8 mouse cellular contexts compared by ENCODE assay signal in genomic region chr3:65863762-65864377, GRCm38 (mm10).
DNase-seq lines count a peak whose midpoint lies in the region; ATAC-seq and TF ChIP-seq lines count a peak whose summit lies in the region.

No protein-coding gene starts in this region.

- H3K4me1 ChIP-seq in CH12.LX (ENCODE audit: control insufficient read depth in 1 of 2, insufficient read depth in 2 of 2), result peaks cover 2 to 12% of the 10 kb centered on the region in 2 experiments; a peak in 3 of 4 replicates
- peaks cover 36% of the 10 kb centered on the region for H3K4me1 ChIP-seq in forebrain, embryonic 15.5 days
- peaks cover 24% of the 10 kb centered on the region for H3K4me1 ChIP-seq in kidney, embryonic 16.5 days (ENCODE audit: insufficient read depth, low read length)

- no peak for TF ChIP-seq CTCF in gastrocnemius, adult 2 months (IDR thresholded peaks at IDR 0.05)
- TF ChIP-seq CTCF in CH12.LX (conservative IDR thresholded peaks at IDR 0.05 in 1 of 2, IDR thresholded peaks at IDR 0.05 in 1 of 2; ENCODE audit: low read depth in 2 of 2, low read length in 2 of 2), result no peak

- TF ChIP-seq RAD21 in CH12.LX (IDR thresholded peaks at IDR 0.05; ENCODE audit: low read depth, low read length), result no peak

- in situ Hi-C loops in CH12.LX (cut with MboI; ENCODE audit: low pct_ligation_motif_present, low pct_unique_long_range_greater_than_20kb, low sequenced_read_pairs), result loop anchor here (25.0 kb wide), 1 partner anchor 327 kb away; the partner anchor contains the start of gene Tiparp

- H3K27ac ChIP-seq in gastrocnemius, adult 2 months, result peak overlapping the region; percentile 76
- H3K27ac ChIP-seq in CH12.LX (ENCODE audit: insufficient read depth, low read depth), result no peak overlapping the region
- no peak overlapping the region; the same call in 1 of the 2 replicates for H3K27ac ChIP-seq in forebrain, embryonic 15.5 days (replicated peaks)
- H3K27ac ChIP-seq in kidney, embryonic 16.5 days (ENCODE audit: low read length), result no peak overlapping the region

- no peaks in the 10 kb centered on the region for H3K79me2 ChIP-seq in CH12.LX (replicated peaks; ENCODE audit: control insufficient read depth, extremely low read depth, insufficient read depth, poor library complexity, severe bottlenecking)

- WGBS in forebrain, embryonic 15.5 days, result 23% methylated on average over 16 of the region's 16 CpGs
- 68% methylated on average over 16 of the region's 16 CpGs for WGBS in kidney, embryonic 16.5 days

- no peaks in the 10 kb centered on the region for H3K36me3 ChIP-seq in CH12.LX (replicated peaks in 1 of 2; ENCODE audit: control insufficient read depth in 1 of 2, insufficient read depth in 1 of 2, low read length in 1 of 2)
- no peaks in the 10 kb centered on the region for H3K36me3 ChIP-seq in forebrain, embryonic 15.5 days
- no peaks in the 10 kb centered on the region for H3K36me3 ChIP-seq in kidney, embryonic 16.5 days (ENCODE audit: insufficient read depth, low read length)

- intact Hi-C loops in gastrocnemius, adult 2 months (cut with DNase I), result loop anchor here (2.0 to 10.0 kb wide), 5 partner anchors 65 to 547 kb away; partner anchors contain the start of gene Tiparp
- intact Hi-C loops in gastrocnemius, postnatal 14 days (cut with DNase I; ENCODE audit: low total_unique reads), result loop anchor here (2.0 to 10.0 kb wide), 4 partner anchors 65 to 489 kb away; no protein-coding TSS in a partner anchor

- dilution Hi-C loops in CH12.LX (cut with MboI; ENCODE audit: extremely low pct_ligation_motif_present, extremely low pct_unique_long_range_greater_than_20kb, low sequenced_read_pairs), result no loop called here

- H3K27me3 ChIP-seq in CH12.LX (replicated peaks), result no peaks in the 10 kb centered on the region
- H3K27me3 ChIP-seq in forebrain, embryonic 15.5 days, result no peaks in the 10 kb centered on the region
- no peaks in the 10 kb centered on the region for H3K27me3 ChIP-seq in kidney, embryonic 16.5 days (ENCODE audit: insufficient read depth, low read length)

- H3K4me3 ChIP-seq in gastrocnemius, adult 2 months, result peak overlapping the region; percentile 60
- no peak overlapping the region for H3K4me3 ChIP-seq in CH12.LX (replicated peaks in 1 of 3; ENCODE audit: low read depth in 2 of 3, low read length in 2 of 3, poor library complexity in 1 of 3)
- H3K4me3 ChIP-seq in forebrain, embryonic 15.5 days, result peak overlapping the region; percentile 18
- H3K4me3 ChIP-seq in kidney, embryonic 16.5 days (ENCODE audit: low read length), result no peak overlapping the region

- H3K9me3 ChIP-seq in CH12.LX (replicated peaks; ENCODE audit: low read length), result peaks cover 9% of the 10 kb centered on the region
- H3K9me3 ChIP-seq in forebrain, embryonic 15.5 days, result no peaks in the 10 kb centered on the region
- no peaks in the 10 kb centered on the region for H3K9me3 ChIP-seq in kidney, embryonic 16.5 days (ENCODE audit: low read length)

- no peak overlapping the region for H3K9ac ChIP-seq in CH12.LX (ENCODE audit: insufficient read depth, low read depth)
- H3K9ac ChIP-seq in forebrain, embryonic 15.5 days (replicated peaks), result 0 out of 2 replicates have a peak overlapping the region, but pooled peaks have one; percentile 24
- no peak overlapping the region for H3K9ac ChIP-seq in kidney, embryonic 16.5 days (replicated peaks; ENCODE audit: low read length)

- DNase-seq in gastrocnemius, adult 2 months, result peak; percentile 50
- DNase-seq in gastrocnemius, postnatal 14 days, result no peak
- DNase-seq in CH12.LX (ENCODE audit: extremely low read depth) (no peak), adipocyte (ENCODE audit: low spot score) (no peak)
- peak; percentile 42 to 50 for DNase-seq in right cerebral cortex, postnatal 10 days (ENCODE audit: low spot score in 2 of 2)
- no peak for DNase-seq in frontal cortex, postnatal 10 days (ENCODE audit: low spot score in 2 of 2)

- TF ChIP-seq POLR2A in CH12.LX (IDR thresholded peaks at IDR 0.05; ENCODE audit: low read depth, low read length), result no peak

- TF ChIP-seq EP300 in CH12.LX (IDR thresholded peaks at IDR 0.05; ENCODE audit: low read length), result no peak

- ATAC-seq in forebrain, embryonic 15.5 days (replicated peaks), result peak; percentile 53
- no peak for ATAC-seq in kidney, embryonic 16.5 days (ENCODE audit: low FRiP score, low TSS enrichment)

- 0 out of 2 replicates have a peak overlapping the region, but pooled peaks have one; percentile 23 for H3K4me2 ChIP-seq in CH12.LX (ENCODE audit: insufficient read depth, low read depth, poor library complexity, severe bottlenecking)
- H3K4me2 ChIP-seq in forebrain, embryonic 15.5 days (replicated peaks), result peak overlapping the region; percentile 44
- peak overlapping the region; percentile 3; the same call in 1 of the 2 replicates for H3K4me2 ChIP-seq in kidney, embryonic 16.5 days (replicated peaks; ENCODE audit: low read depth, low read length)

TF ChIP-seq in CH12.LX, 34 proteins besides CTCF, POLR2A, EP300 and RAD21:
- TF ChIP-seq TCF12 (IDR thresholded peaks at IDR 0.05; ENCODE audit: low read depth, low read length) (no peak), MYC (IDR thresholded peaks at IDR 0.05; ENCODE audit: low read depth, low read length) (no peak), SMC3 (IDR thresholded peaks at IDR 0.05; ENCODE audit: low read depth, low read length) (no peak)

Comparison
In these comparisons a context has a peak if more than half of its experiments do, and no peak if none do; other contexts are left out.
1. DNase-seq: peak in gastrocnemius, adult 2 months (single experiment) and right cerebral cortex, postnatal 10 days (2 of 2); none in gastrocnemius, postnatal 14 days (single experiment), CH12.LX (single experiment), frontal cortex, postnatal 10 days (0 of 2) and adipocyte (single experiment).
2. H3K4me3 ChIP-seq: peak in gastrocnemius, adult 2 months (single experiment) and forebrain, embryonic 15.5 days (single experiment); none in CH12.LX (0 of 3) and kidney, embryonic 16.5 days (single experiment).
3. Peak in every context shown above with its lines, with median percentiles within 50 percentile points of each other: H3K4me2 ChIP-seq.